Mouse (Mus musculus): Measurements from ENCODE around the gene Atp8b4. TPM values are rescaled to one million over a fixed set of nuclear protein-coding genes. Genes with fewer than 3 reads are reported as not detected.

The Atp8b4 gene
- 0.06 TPM for polyA plus RNA-seq (2012; fragmentation: generic; extraction: Trizol)
- long read RNA-seq, experiment 1 = 0 reads
- long read RNA-seq, experiment 2 = 0 reads

DNA sequence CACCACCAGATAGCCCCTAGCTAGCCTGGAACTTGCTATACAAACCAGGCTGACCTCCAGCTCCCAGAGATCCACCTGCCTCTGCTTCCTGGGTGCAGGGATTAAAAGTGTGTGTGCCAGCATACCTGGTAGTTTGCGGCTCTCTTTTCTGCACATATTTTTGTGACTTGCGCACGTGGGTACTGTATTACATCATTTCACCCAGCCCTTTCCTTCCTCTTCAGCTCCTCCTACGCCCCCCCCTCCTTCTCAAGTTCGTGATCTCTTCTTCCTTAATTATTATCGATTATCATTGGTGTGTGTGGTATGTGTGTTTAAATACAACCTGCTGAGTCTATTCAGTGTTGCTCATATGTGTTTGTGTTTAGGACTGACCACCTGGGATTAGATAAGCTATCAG lies at the start of gene Atp8b4:
Atp8b4 (minus strand) TSS at position 154 of the 400 bp plus-strand sequence.
- no peak within 1 kb of the TSS for H3K4me3 ChIP-seq (ENCODE audit: insufficient read depth, poor library complexity, severe bottlenecking)

GRCm38 (mm10) chr2:126549681-126550080 lies 49.2 kb upstream of the Atp8b4 start:
- no peak overlapping the region for H3K4me3 ChIP-seq (ENCODE audit: insufficient read depth, poor library complexity, severe bottlenecking)
- H3K79me2 ChIP-seq (ENCODE audit: control insufficient read depth, insufficient read depth) = no peaks in the 10 kb centered on the region
- TF ChIP-seq MYOD1 (IDR thresholded peaks at IDR 0.05; ENCODE audit: control insufficient read depth, insufficient read length, low read depth) = no peak
- TF ChIP-seq MYOG (IDR thresholded peaks at IDR 0.05; ENCODE audit: control insufficient read depth, extremely low read depth, insufficient read length) = no peak
- TF ChIP-seq CEBPB (IDR thresholded peaks at IDR 0.05; ENCODE audit: low read depth) = no peak
- TF ChIP-seq USF1 (IDR thresholded peaks at IDR 0.05; ENCODE audit: low read depth) = no peak
- TF ChIP-seq MAX (IDR thresholded peaks at IDR 0.05) = no peak
- no peak for TF ChIP-seq FOSL1 (IDR thresholded peaks at IDR 0.05; ENCODE audit: insufficient read depth, low read length, poor library complexity, severe bottlenecking)
- TF ChIP-seq CTCF (IDR thresholded peaks at IDR 0.05; ENCODE audit: control insufficient read depth, insufficient read depth, insufficient read length) = no peak
- H3K36me3 ChIP-seq (ENCODE audit: control insufficient read depth, insufficient read depth) = no peaks in the 10 kb centered on the region
- no peaks in the 10 kb centered on the region for H3K79me3 ChIP-seq (ENCODE audit: low read depth)
- peaks cover 29% of the 10 kb centered on the region for H3K27me3 ChIP-seq (ENCODE audit: control insufficient read depth, insufficient read depth, insufficient read length)
- H3ac ChIP-seq (ENCODE audit: control insufficient read depth, insufficient read length, low read depth) = no peak overlapping the region

More for the DNA sequence above, at the start of gene Atp8b4:
- H3K79me3 ChIP-seq (ENCODE audit: low read depth) = no peaks in the 10 kb centered on the region
- H3K27me3 ChIP-seq (ENCODE audit: control insufficient read depth, insufficient read depth, insufficient read length) = peaks cover 10% of the 10 kb centered on the region
- TF ChIP-seq USF1 (IDR thresholded peaks at IDR 0.05; ENCODE audit: low read depth) (no peak), MYOD1 (IDR thresholded peaks at IDR 0.05; ENCODE audit: control insufficient read depth, insufficient read length, low read depth) (no peak), CTCF (IDR thresholded peaks at IDR 0.05; ENCODE audit: control insufficient read depth, insufficient read depth, insufficient read length) (no peak), FOSL1 (IDR thresholded peaks at IDR 0.05; ENCODE audit: insufficient read depth, low read length, poor library complexity, severe bottlenecking) (no peak), CEBPB (IDR thresholded peaks at IDR 0.05; ENCODE audit: low read depth) (no peak), MAX (IDR thresholded peaks at IDR 0.05) (no peak), MYOG (IDR thresholded peaks at IDR 0.05; ENCODE audit: control insufficient read depth, extremely low read depth, insufficient read length) (no peak)
- H3ac ChIP-seq (ENCODE audit: control insufficient read depth, insufficient read length, low read depth) = no peak within 1 kb of the TSS
- no peaks in the 10 kb centered on the region for H3K36me3 ChIP-seq (ENCODE audit: control insufficient read depth, insufficient read depth)
- H3K79me2 ChIP-seq (ENCODE audit: control insufficient read depth, insufficient read depth) = no peaks in the 10 kb centered on the region

DNA sequence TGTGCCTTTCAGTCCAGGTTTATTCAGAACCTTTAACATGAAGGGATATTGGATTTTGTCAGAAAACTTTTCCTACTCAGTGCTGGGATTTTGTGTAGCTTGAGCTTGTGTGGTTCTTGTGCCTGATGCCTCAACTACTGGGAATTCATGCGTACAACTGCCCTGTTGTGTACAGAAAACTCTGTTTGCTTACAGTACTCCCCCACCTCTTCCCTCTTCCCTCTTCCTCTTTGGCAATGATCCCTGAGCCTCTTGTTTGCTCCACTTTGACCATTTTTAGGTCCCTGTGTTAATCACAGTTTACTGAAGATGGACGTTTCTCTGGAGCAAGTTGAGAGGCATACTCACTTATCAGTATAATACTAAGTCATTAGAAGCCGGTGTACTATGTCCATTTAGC lies 45.9 kb upstream of the Atp8b4 start:
- Histone ChIP-seq H3K4me3 (ENCODE audit: insufficient read depth, poor library complexity, severe bottlenecking) (no peak overlapping the region), H3K79me2 (ENCODE audit: control insufficient read depth, insufficient read depth) (no peaks in the 10 kb centered on the region), H3K79me3 (ENCODE audit: low read depth) (no peaks in the 10 kb centered on the region), H3K36me3 (ENCODE audit: control insufficient read depth, insufficient read depth) (no peaks in the 10 kb centered on the region), H3K27me3 (ENCODE audit: control insufficient read depth, insufficient read depth, insufficient read length) (peaks cover 12% of the 10 kb centered on the region), H3ac (ENCODE audit: control insufficient read depth, insufficient read length, low read depth) (no peak overlapping the region)
- no peak for TF ChIP-seq FOSL1 (IDR thresholded peaks at IDR 0.05; ENCODE audit: insufficient read depth, low read length, poor library complexity, severe bottlenecking)
- no peak for TF ChIP-seq USF1 (IDR thresholded peaks at IDR 0.05; ENCODE audit: low read depth)
- TF ChIP-seq CEBPB (IDR thresholded peaks at IDR 0.05; ENCODE audit: low read depth) = no peak
- TF ChIP-seq MYOG (IDR thresholded peaks at IDR 0.05; ENCODE audit: control insufficient read depth, extremely low read depth, insufficient read length) = no peak

GRCm38 (mm10) chr2:126545297-126545696 lies 44.8 kb upstream of the Atp8b4 start:
- H3ac ChIP-seq (ENCODE audit: control insufficient read depth, insufficient read length, low read depth) = no peak overlapping the region
- H3K79me2 ChIP-seq (ENCODE audit: control insufficient read depth, insufficient read depth) = no peaks in the 10 kb centered on the region
- peaks cover 9% of the 10 kb centered on the region for H3K27me3 ChIP-seq (ENCODE audit: control insufficient read depth, insufficient read depth, insufficient read length)
- H3K4me3 ChIP-seq (ENCODE audit: insufficient read depth, poor library complexity, severe bottlenecking) = no peak overlapping the region
- TF ChIP-seq MYOD1 (IDR thresholded peaks at IDR 0.05; ENCODE audit: control insufficient read depth, insufficient read length, low read depth) (no peak), MAX (IDR thresholded peaks at IDR 0.05) (no peak)
- H3K36me3 ChIP-seq (ENCODE audit: control insufficient read depth, insufficient read depth) = no peaks in the 10 kb centered on the region
- no peaks in the 10 kb centered on the region for H3K79me3 ChIP-seq (ENCODE audit: low read depth)

DNA sequence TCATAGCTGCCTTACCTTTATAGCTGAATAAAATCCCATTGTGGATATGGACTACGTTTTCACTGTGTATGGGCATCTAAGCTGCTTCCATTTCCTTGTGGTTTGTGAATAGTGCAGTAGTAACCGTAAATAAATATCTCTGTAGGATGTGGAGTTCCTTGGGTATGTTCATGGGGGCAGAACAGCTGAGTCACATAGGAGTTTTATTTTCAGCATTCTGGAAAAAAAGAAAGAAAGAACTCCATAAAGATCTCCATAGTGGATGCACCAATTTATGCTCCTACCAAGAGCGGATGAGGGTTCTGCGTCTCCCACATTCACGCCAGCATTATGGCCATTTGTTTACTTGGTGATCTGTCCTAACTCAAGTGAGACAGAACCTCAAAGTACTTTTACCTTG lies 41.7 kb upstream of the Atp8b4 start:
- H3K79me3 ChIP-seq (ENCODE audit: low read depth) = no peaks in the 10 kb centered on the region
- no peak overlapping the region for H3K4me3 ChIP-seq (ENCODE audit: insufficient read depth, poor library complexity, severe bottlenecking)
- H3K79me2 ChIP-seq (ENCODE audit: control insufficient read depth, insufficient read depth) = no peaks in the 10 kb centered on the region
- no peak overlapping the region for H3ac ChIP-seq (ENCODE audit: control insufficient read depth, insufficient read length, low read depth)
- no peak for TF ChIP-seq CTCF (IDR thresholded peaks at IDR 0.05; ENCODE audit: control insufficient read depth, insufficient read depth, insufficient read length)
- no peak for TF ChIP-seq MYOG (IDR thresholded peaks at IDR 0.05; ENCODE audit: control insufficient read depth, extremely low read depth, insufficient read length)
- TF ChIP-seq USF1 (IDR thresholded peaks at IDR 0.05; ENCODE audit: low read depth) = no peak
- no peak for TF ChIP-seq MYOD1 (IDR thresholded peaks at IDR 0.05; ENCODE audit: control insufficient read depth, insufficient read length, low read depth)
- no peak for TF ChIP-seq CEBPB (IDR thresholded peaks at IDR 0.05; ENCODE audit: low read depth)
- no peak for TF ChIP-seq MAX (IDR thresholded peaks at IDR 0.05)
- peaks cover 7% of the 10 kb centered on the region for H3K27me3 ChIP-seq (ENCODE audit: control insufficient read depth, insufficient read depth, insufficient read length)
- no peaks in the 10 kb centered on the region for H3K36me3 ChIP-seq (ENCODE audit: control insufficient read depth, insufficient read depth)

DNA sequence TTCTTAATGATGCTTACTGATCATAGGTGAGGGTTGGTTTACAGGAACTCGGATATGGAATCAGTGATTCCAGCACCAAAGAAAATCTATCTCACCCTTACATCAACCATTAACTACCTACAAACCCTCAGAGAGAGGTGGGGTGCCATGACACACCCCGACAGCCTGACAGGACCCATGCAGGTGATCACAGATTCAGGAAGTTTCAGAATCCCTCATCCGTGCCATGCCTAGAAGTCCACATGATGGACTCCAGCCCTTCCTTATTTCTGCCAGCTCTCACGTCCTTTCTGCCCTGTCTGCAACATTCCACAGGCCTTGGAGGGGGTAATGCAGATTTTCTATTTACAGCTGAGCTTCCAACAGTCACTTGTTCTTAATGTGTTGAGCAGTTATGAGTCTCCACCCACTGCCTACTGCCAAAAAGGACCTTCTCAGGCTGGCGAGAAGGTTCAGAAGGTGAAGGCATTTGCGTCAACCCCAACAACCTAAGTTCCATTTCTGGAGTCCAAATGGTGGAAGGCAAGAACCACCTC lies 40.0 kb upstream of the Atp8b4 start:
- Histone ChIP-seq H3ac (ENCODE audit: control insufficient read depth, insufficient read length, low read depth) (no peak overlapping the region), H3K36me3 (ENCODE audit: control insufficient read depth, insufficient read depth) (no peaks in the 10 kb centered on the region), H3K79me3 (ENCODE audit: low read depth) (no peaks in the 10 kb centered on the region), H3K27me3 (ENCODE audit: control insufficient read depth, insufficient read depth, insufficient read length) (peaks cover 7% of the 10 kb centered on the region), H3K79me2 (ENCODE audit: control insufficient read depth, insufficient read depth) (no peaks in the 10 kb centered on the region), H3K4me3 (ENCODE audit: insufficient read depth, poor library complexity, severe bottlenecking) (no peak overlapping the region)
- TF ChIP-seq FOSL1 (IDR thresholded peaks at IDR 0.05; ENCODE audit: insufficient read depth, low read length, poor library complexity, severe bottlenecking) = no peak
- no peak for TF ChIP-seq USF1 (IDR thresholded peaks at IDR 0.05; ENCODE audit: low read depth)
- no peak for TF ChIP-seq CTCF (IDR thresholded peaks at IDR 0.05; ENCODE audit: control insufficient read depth, insufficient read depth, insufficient read length)
- TF ChIP-seq MYOG (IDR thresholded peaks at IDR 0.05; ENCODE audit: control insufficient read depth, extremely low read depth, insufficient read length) = no peak
- TF ChIP-seq MYOD1 (IDR thresholded peaks at IDR 0.05; ENCODE audit: control insufficient read depth, insufficient read length, low read depth) = no peak
- TF ChIP-seq CEBPB (IDR thresholded peaks at IDR 0.05; ENCODE audit: low read depth) = no peak
- TF ChIP-seq MAX (IDR thresholded peaks at IDR 0.05) = no peak
